Mouse (Mus musculus) CD4-positive, CD25-positive, alpha-beta regulatory T cell, adult 2 months (primary cell): ENCODE data around the gene Gm21885.
A peak's percentile ranks its signal among the peaks of the same experiment; 100 is the strongest.

Experiments
- DNase-seq: peaks from one replicate; pipeline ENCODE4 v3.0.0-alpha.2; 2012; ENCODE audit warnings: low read depth, low spot score

The Gm21885 gene

GRCm38 (mm10) chr11:94268761-94269160 is 12.9 kb upstream of the Gm21885 start:
- DNase-seq, result no peak

GRCm38 (mm10) chr11:94269906-94270305 is 11.8 kb upstream of the Gm21885 start:
- no peak for DNase-seq

- DNase-seq, result no peak
Measured at GRCm38 (mm10) chr11:94271015-94271414, 10.7 kb upstream of the Gm21885 start.

- DNase-seq, result no peak
Measured at GRCm38 (mm10) chr11:94272960-94273927, 8.4 kb upstream of the Gm21885 start.

- no peak for DNase-seq
Measured at GRCm38 (mm10) chr11:94274206-94274867, 7.3 kb upstream of the Gm21885 start.

- DNase-seq, result peak; percentile 41
Measured at GRCm38 (mm10) chr11:94275226-94275625, 6.4 kb upstream of the Gm21885 start.

- DNase-seq, result peak; percentile 66
Measured at GRCm38 (mm10) chr11:94275686-94276085, 6.0 kb upstream of the Gm21885 start.

- DNase-seq, result peak; percentile 93
Measured at GRCm38 (mm10) chr11:94276869-94277337, 4.8 kb upstream of the Gm21885 start.

GRCm38 (mm10) chr11:94282291-94282690 is 618 bp downstream of the Gm21885 start:
- no peak for DNase-seq

- no peak for DNase-seq
Measured at GRCm38 (mm10) chr11:94283536-94284099, 1.9 kb downstream of the Gm21885 start.

- no peak for DNase-seq
Measured at GRCm38 (mm10) chr11:94285886-94286574, 4.4 kb downstream of the Gm21885 start.

- DNase-seq, result no peak
Measured at GRCm38 (mm10) chr11:94287105-94287504, 5.4 kb downstream of the Gm21885 start.

GRCm38 (mm10) chr11:94290062-94290740 is 8.5 kb downstream of the Gm21885 start:
- no peak for DNase-seq

GRCm38 (mm10) chr11:94294996-94295845 is 13.5 kb downstream of the Gm21885 start:
- DNase-seq, result no peak

- no peak for DNase-seq
Measured at GRCm38 (mm10) chr11:94312733-94313132, 31.1 kb downstream of the Gm21885 start.

- DNase-seq, result no peak
Measured at GRCm38 (mm10) chr11:94314098-94314652, 32.5 kb downstream of the Gm21885 start.

GRCm38 (mm10) chr11:94315308-94315707 is 33.6 kb downstream of the Gm21885 start:
- no peak for DNase-seq

GRCm38 (mm10) chr11:94316528-94316927 is 34.9 kb downstream of the Gm21885 start:
- no peak for DNase-seq

GRCm38 (mm10) chr11:94317014-94317413 is 35.3 kb downstream of the Gm21885 start:
- no peak for DNase-seq

- no peak for DNase-seq
Measured at GRCm38 (mm10) chr11:94317515-94317914, 35.8 kb downstream of the Gm21885 start.
